Mouse (Mus musculus): ENCODE measurements at regions not wholly inside any gene's neighbourhood (a gene's known extent, or its start where the extent isn't known, plus 50 kb on each side); places are given as distances from the start of the nearest gene placed in this dataset.
"Not testable (repeated sequence)": the region's sequence is repeated elsewhere in the genome, so short reads cannot be mapped to it uniquely, and the experiment has no call there.

GRCm38 (mm10) chr14:87749068-87749467 lies 332.6 kb downstream of the Tdrd3 start:
- H3K36me3 ChIP-seq (ENCODE audit: insufficient read depth, low read length) = no peaks in the 10 kb centered on the region
- no peaks in the 10 kb centered on the region for H3K4me1 ChIP-seq (replicated peaks; ENCODE audit: insufficient read depth, low read length)
- 77% methylated on average over 3 of the region's 3 CpGs for WGBS
- no peak overlapping the region for H3K4me3 ChIP-seq (replicated peaks; ENCODE audit: low read depth, low read length)
- H3K4me2 ChIP-seq (ENCODE audit: low read length) = no peak overlapping the region
- no peaks in the 10 kb centered on the region for H3K27me3 ChIP-seq (ENCODE audit: insufficient read depth, low read length)
- no peak for TF ChIP-seq CTCF (IDR thresholded peaks at IDR 0.05; ENCODE audit: low read depth)
- no peaks in the 10 kb centered on the region for H3K9me3 ChIP-seq (replicated peaks; ENCODE audit: low read length)
- DNase-seq (ENCODE audit: low spot score) (no peak), ATAC-seq (replicated peaks; ENCODE audit: low FRiP score, low read depth) (no peak)
- H3K27ac ChIP-seq = no peak overlapping the region
- no peak overlapping the region for H3K9ac ChIP-seq (ENCODE audit: low read depth, low read length)

DNA sequence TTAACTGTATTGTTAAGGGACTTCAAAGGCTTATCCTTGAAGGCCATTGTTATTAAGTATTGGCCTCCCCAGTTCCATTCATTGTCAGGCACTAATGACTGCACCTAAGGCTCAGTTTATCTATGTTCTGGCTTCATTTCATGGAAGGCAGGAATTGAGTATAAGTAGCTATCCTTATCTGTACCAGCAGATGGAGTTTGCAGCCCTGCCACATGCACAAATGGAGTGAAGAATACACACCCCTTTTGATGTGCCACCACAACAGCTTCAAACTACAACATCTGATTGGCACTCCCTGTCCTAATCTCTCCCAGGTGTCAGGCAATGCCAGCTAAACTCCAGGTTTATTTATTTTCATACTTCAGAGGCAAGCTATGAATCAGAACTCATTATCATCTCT lies 333.3 kb downstream of the Tdrd3 start:
- DNase-seq (ENCODE audit: low spot score) = no peak
- Histone ChIP-seq H3K27me3 (ENCODE audit: insufficient read depth, low read length) (no peaks in the 10 kb centered on the region), H3K4me1 (replicated peaks; ENCODE audit: insufficient read depth, low read length) (no peaks in the 10 kb centered on the region), H3K4me3 (replicated peaks; ENCODE audit: low read depth, low read length) (no peak overlapping the region), H3K9ac (ENCODE audit: low read depth, low read length) (no peak overlapping the region), H3K27ac (no peak overlapping the region), H3K9me3 (replicated peaks; ENCODE audit: low read length) (no peaks in the 10 kb centered on the region), H3K4me2 (ENCODE audit: low read length) (no peak overlapping the region), H3K36me3 (ENCODE audit: insufficient read depth, low read length) (no peaks in the 10 kb centered on the region)
- peak; percentile 15; the same call in 1 of the 2 replicates for TF ChIP-seq CTCF (IDR thresholded peaks at IDR 0.05; ENCODE audit: low read depth)
- ATAC-seq (replicated peaks; ENCODE audit: low FRiP score, low read depth) = no peak

DNA sequence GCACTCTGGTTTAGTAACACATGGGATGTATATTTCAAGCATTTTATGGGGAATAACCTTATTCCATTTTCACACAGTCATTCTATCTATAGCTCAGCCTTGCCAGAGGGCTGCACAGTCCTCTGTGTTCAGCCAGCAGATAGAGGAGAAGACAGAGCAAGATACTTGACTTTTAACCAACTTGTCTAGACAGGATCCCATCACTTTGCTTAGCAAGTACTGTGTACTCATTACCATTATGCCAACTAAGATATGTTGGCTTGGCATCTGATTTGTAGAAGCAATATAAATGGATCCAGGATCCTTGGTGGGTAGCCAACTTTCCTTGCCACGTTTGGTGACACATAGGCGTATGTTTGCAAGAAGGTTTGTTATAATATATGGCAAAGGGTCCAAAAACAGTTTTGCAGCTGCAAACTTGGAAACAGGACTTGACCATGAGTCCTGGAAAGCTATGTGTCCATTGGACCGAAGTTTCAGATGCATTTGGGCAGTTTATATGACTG lies 334.3 kb downstream of the Tdrd3 start:
- Histone ChIP-seq H3K4me3 (replicated peaks; ENCODE audit: low read depth, low read length) (no peak overlapping the region), H3K4me1 (replicated peaks; ENCODE audit: insufficient read depth, low read length) (no peaks in the 10 kb centered on the region), H3K36me3 (ENCODE audit: insufficient read depth, low read length) (no peaks in the 10 kb centered on the region), H3K27ac (no peak overlapping the region), H3K9ac (ENCODE audit: low read depth, low read length) (no peak overlapping the region), H3K9me3 (replicated peaks; ENCODE audit: low read length) (no peaks in the 10 kb centered on the region), H3K27me3 (ENCODE audit: insufficient read depth, low read length) (no peaks in the 10 kb centered on the region), H3K4me2 (ENCODE audit: low read length) (no peak overlapping the region)
- DNase-seq (ENCODE audit: low spot score) (no peak), ATAC-seq (replicated peaks; ENCODE audit: low FRiP score, low read depth) (no peak)
- 74% methylated on average over 3 of the region's 3 CpGs for WGBS
- no peak for TF ChIP-seq CTCF (IDR thresholded peaks at IDR 0.05; ENCODE audit: low read depth)

GRCm38 (mm10) chr14:87754744-87755143 lies 338.3 kb downstream of the Tdrd3 start:
- Histone ChIP-seq H3K36me3 (ENCODE audit: insufficient read depth, low read length) (no peaks in the 10 kb centered on the region), H3K9ac (ENCODE audit: low read depth, low read length) (no peak overlapping the region), H3K4me2 (ENCODE audit: low read length) (no peak overlapping the region), H3K27ac (no peak overlapping the region), H3K4me3 (replicated peaks; ENCODE audit: low read depth, low read length) (no peak overlapping the region), H3K4me1 (replicated peaks; ENCODE audit: insufficient read depth, low read length) (no peaks in the 10 kb centered on the region), H3K9me3 (replicated peaks; ENCODE audit: low read length) (no peaks in the 10 kb centered on the region), H3K27me3 (ENCODE audit: insufficient read depth, low read length) (no peaks in the 10 kb centered on the region)
- no peak for ATAC-seq (replicated peaks; ENCODE audit: low FRiP score, low read depth)
- TF ChIP-seq CTCF (IDR thresholded peaks at IDR 0.05; ENCODE audit: low read depth) = no peak
- 60% methylated on average over 4 of the region's 4 CpGs for WGBS
- no peak for DNase-seq (ENCODE audit: low spot score)

DNA sequence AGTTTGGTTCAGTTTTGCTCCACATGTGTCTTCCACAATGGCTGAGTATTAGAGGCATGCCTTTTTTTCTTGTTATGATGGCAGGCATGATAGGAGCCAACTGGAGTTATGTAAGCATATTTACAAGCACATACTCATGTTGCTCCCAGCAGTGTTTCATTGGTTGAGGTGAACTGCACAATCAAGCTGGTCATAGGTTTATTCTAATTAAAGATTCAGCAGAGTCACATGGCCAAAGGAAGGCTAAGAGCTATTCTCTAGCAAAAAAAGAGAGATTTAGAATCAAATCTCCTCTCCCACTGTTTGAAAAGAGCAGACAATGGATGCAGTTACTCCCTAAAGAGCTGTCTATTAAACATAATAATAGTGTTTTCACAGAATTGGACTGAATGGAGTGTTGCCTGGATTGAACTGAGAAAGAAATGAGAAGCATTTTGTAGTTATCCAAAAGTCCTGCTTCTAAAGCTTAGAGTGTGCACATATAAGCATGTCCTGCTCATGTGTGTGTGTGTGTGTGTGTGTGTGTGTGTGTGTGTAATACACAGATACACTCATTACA lies 359.0 kb downstream of the Tdrd3 start:
- H3K4me2 ChIP-seq (ENCODE audit: low read length) = no peak overlapping the region
- DNase-seq (ENCODE audit: low spot score) (no peak), ATAC-seq (replicated peaks; ENCODE audit: low FRiP score, low read depth) (no peak)
- no peak overlapping the region for H3K9ac ChIP-seq (ENCODE audit: low read depth, low read length)
- no peaks in the 10 kb centered on the region for H3K27me3 ChIP-seq (ENCODE audit: insufficient read depth, low read length)
- no peaks in the 10 kb centered on the region for H3K4me1 ChIP-seq (replicated peaks; ENCODE audit: insufficient read depth, low read length)
- no peaks in the 10 kb centered on the region for H3K36me3 ChIP-seq (ENCODE audit: insufficient read depth, low read length)
- H3K9me3 ChIP-seq (replicated peaks; ENCODE audit: low read length) = no peaks in the 10 kb centered on the region
- TF ChIP-seq CTCF (IDR thresholded peaks at IDR 0.05; ENCODE audit: low read depth) = no peak
- no peak overlapping the region for H3K27ac ChIP-seq
- no peak overlapping the region for H3K4me3 ChIP-seq (replicated peaks; ENCODE audit: low read depth, low read length)

DNA sequence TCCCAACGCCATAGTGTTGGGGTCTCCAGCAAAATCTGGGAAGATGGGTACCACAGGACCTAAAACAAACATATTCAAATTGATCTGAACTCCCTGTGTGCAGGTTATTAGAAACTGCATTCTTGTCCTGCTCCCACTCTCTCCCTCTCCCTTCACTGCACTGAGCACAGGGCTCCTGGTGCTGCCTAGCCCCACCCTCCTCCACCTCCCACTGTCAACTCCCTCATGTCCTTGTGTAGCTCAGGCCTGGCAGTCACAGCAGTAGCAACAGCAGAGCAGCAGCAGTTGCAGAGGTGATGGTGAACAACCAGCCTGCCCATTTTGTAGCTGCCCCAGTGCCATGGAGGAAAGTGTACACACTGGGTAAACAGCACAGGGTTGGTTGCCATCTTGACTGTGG lies 383.4 kb downstream of the Tdrd3 start:
- WGBS = 67% methylated on average over 1 of the region's 1 CpGs
- H3K9me3 ChIP-seq (replicated peaks; ENCODE audit: low read length) = no peaks in the 10 kb centered on the region
- peak; percentile 71; the same call in 1 of the 2 replicates for ATAC-seq (replicated peaks; ENCODE audit: low FRiP score, low read depth)

GRCm38 (mm10) chr14:87809664-87810063 lies 393.2 kb downstream of the Tdrd3 start:
- not testable (repeated sequence) for H3K27ac ChIP-seq; H3K4me2 ChIP-seq (ENCODE audit: low read length); DNase-seq (ENCODE audit: low spot score); H3K27me3 ChIP-seq (ENCODE audit: insufficient read depth, low read length); H3K9me3 ChIP-seq (replicated peaks; ENCODE audit: low read length); ATAC-seq (replicated peaks; ENCODE audit: low FRiP score, low read depth); H3K9ac ChIP-seq (ENCODE audit: low read depth, low read length); H3K4me1 ChIP-seq (replicated peaks; ENCODE audit: insufficient read depth, low read length); H3K4me3 ChIP-seq (replicated peaks; ENCODE audit: low read depth, low read length); H3K36me3 ChIP-seq (ENCODE audit: insufficient read depth, low read length)
- 89% methylated on average over 15 of the region's 15 CpGs for WGBS

More for the DNA sequence above, 383.4 kb downstream of the Tdrd3 start:
- H3K4me2 ChIP-seq (ENCODE audit: low read length) = no peak overlapping the region
- no peak overlapping the region for H3K4me3 ChIP-seq (replicated peaks; ENCODE audit: low read depth, low read length)
- H3K27ac ChIP-seq = no peak overlapping the region
- peak; percentile 16 for DNase-seq (ENCODE audit: low spot score)
- no peak overlapping the region for H3K9ac ChIP-seq (ENCODE audit: low read depth, low read length)
- no peaks in the 10 kb centered on the region for H3K36me3 ChIP-seq (ENCODE audit: insufficient read depth, low read length)
- no peaks in the 10 kb centered on the region for H3K4me1 ChIP-seq (replicated peaks; ENCODE audit: insufficient read depth, low read length)
- no peaks in the 10 kb centered on the region for H3K27me3 ChIP-seq (ENCODE audit: insufficient read depth, low read length)
- no peak for TF ChIP-seq CTCF (IDR thresholded peaks at IDR 0.05; ENCODE audit: low read depth)
